Mouse (Mus musculus) ES-E14 (cell line): Measurements from ENCODE around the gene Kantr. TPM values are rescaled to one million over a fixed set of nuclear protein-coding genes. Genes with fewer than 3 reads are reported as not detected.

Experiments
- DNase-seq: peaks from one replicate; pipeline ENCODE4 v3.0.0-alpha.2; 2013; ENCODE audit warnings: low read depth, low spot score
- H3K27ac ChIP-seq: 2 replicates; pipeline ENCODE4 v1.5.1; 2012; ENCODE audit warnings: low read depth, mild to moderate bottlenecking, low read length, moderate library complexity, mixed read lengths; ENCODE audit not compliant: poor library complexity, insufficient read depth, severe bottlenecking
- H3K36me3 ChIP-seq: 2 replicates; pipeline ENCODE4 v1.6.1; 2012; ENCODE audit warnings: mild to moderate bottlenecking, low read length, moderate library complexity, mixed read lengths; ENCODE audit not compliant: control insufficient read depth, poor library complexity, insufficient read depth, severe bottlenecking
- H3K4me1 ChIP-seq, 2 experiments: fragments of 150-350 bp in 1 of 2; sonication (generic) in 1 of 2; 2 replicates each; pipeline ENCODE4 v1.6.1; 2012; ENCODE audit warnings: low read length in 2 of 2, mild to moderate bottlenecking in 1 of 2, mixed read lengths in 1 of 2; ENCODE audit not compliant: control insufficient read depth in 2 of 2, insufficient read depth in 2 of 2, poor library complexity in 1 of 2
- H3K4me3 ChIP-seq, 2 experiments: fragments of 150-350 bp in 1 of 2; sonication (generic) in 1 of 2; 2 replicates each; pipeline ENCODE4 v1.5.1; 2012; ENCODE audit warnings: low read length in 2 of 2, low read depth in 1 of 2, mild to moderate bottlenecking in 1 of 2, mixed read lengths in 1 of 2; ENCODE audit not compliant: insufficient read depth in 1 of 2, poor library complexity in 1 of 2, severe bottlenecking in 1 of 2
- H3K9ac ChIP-seq: 2 replicates; pipeline ENCODE4 v1.6.1; 2012; ENCODE audit warnings: low read depth, mild to moderate bottlenecking, low read length, mixed read lengths; ENCODE audit not compliant: poor library complexity, insufficient read depth, severe bottlenecking
- H3K9me3 ChIP-seq: fragments of 150-350 bp; sonication (generic); 2 replicates; pipeline ENCODE4 v1.6.1; 2012; ENCODE audit warnings: low read depth, mild to moderate bottlenecking, low read length; ENCODE audit not compliant: control insufficient read depth, insufficient read depth
- CHD2 ChIP-seq: IDR thresholded peaks from 2 replicates; pipeline ENCODE4 v1.6.1; 2014; ENCODE audit warnings: mild to moderate bottlenecking, low read depth, low read length, inconsistent platforms
- HCFC1 ChIP-seq: IDR thresholded peaks from 2 replicates; pipeline ENCODE4 v1.6.1; 2012; ENCODE audit warnings: low read length, inconsistent platforms, borderline replicate concordance; ENCODE audit not compliant: insufficient read depth
- MAFK ChIP-seq: IDR thresholded peaks from 2 replicates; pipeline ENCODE4 v1.6.1; 2014; ENCODE audit warnings: mild to moderate bottlenecking, low read depth, low read length, inconsistent platforms; ENCODE audit not compliant: insufficient read depth
- ZC3H11A ChIP-seq: IDR thresholded peaks from 2 replicates; pipeline ENCODE4 v1.6.1; 2012; ENCODE audit warnings: low read depth, mild to moderate bottlenecking, inconsistent platforms, low read length, borderline replicate concordance
- ZNF384 ChIP-seq: IDR thresholded peaks from 2 replicates; pipeline ENCODE4 v1.6.1; 2012; ENCODE audit warnings: low read depth, low read length, inconsistent platforms
- in situ Hi-C, 2 experiments: fragments of 600-800 bp; cut with MboI; formaldehyde crosslinking; loops; one replicate each; pipeline ENCODE4 v1.15.1; 2025; ENCODE audit warnings: low sequenced_read_pairs in 2 of 2, inconsistent platforms in 1 of 2; ENCODE audit not compliant: unreplicated experiment in 2 of 2
- total RNA-seq: library from RNA; depleted of rRNA; stranded (reverse); fragments of 300-350 nt; gene quantifications from 2 replicates; pipeline ENCODE4 v1.2.3, GENCODE M21; 2012; rRNA removed

Kantr gene
- total RNA-seq, result 3.7 and 3.9 TPM in 2 replicates

DNA sequence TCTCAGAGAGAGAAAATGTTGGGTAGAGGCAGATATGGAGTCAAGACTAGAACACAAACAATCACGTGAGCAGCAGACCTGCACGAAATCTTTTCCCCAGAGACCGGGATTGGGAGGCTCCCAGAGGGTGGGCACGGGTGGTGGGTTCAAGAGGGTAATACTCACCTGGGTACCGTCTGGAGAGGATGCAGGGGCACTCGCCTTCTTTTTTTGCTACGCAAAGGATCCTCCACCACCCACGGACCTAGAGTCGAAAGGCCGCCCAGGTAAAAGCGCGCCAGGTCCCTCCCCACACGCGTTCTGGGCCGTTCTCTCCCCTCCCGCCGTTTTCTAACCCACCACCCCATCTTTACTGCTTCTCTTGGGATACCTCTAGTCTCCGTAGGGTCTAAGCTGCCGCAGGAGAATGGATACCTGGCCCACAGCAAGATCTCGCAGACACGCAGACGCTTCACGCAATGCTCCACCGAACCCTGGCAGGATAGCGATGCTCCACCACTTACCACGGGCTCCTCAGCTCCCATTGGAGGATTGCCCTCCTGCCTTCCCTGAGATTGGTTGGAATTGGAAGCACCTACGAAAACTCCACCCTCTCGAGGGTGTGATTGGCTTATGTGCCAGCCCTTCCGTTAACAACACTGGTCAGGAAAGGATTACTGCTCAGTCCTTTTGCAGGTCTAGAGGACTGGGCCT lies at the start of gene Kantr:
Kantr (minus strand) TSS at position 500 of the 693 bp plus-strand sequence.
- Histone ChIP-seq H3K27ac (peak within 1 kb of the TSS; percentile 73; the same call in 1 of the 2 replicates), H3K9ac (peak within 1 kb of the TSS; percentile 89), H3K4me1 (no peaks in the 10 kb centered on the region), H3K4me3 (peak within 1 kb of the TSS; percentile 92 to 95), H3K9me3 (no peaks in the 10 kb centered on the region), H3K36me3 (no peaks in the 10 kb centered on the region)
- no peak for TF ChIP-seq ZNF384
- TF ChIP-seq CHD2, result 0 out of 2 replicates have a peak, but pooled peaks have one; percentile 37
- in situ Hi-C loops, result no loop called here
- peak; percentile 70 for DNase-seq

DNA sequence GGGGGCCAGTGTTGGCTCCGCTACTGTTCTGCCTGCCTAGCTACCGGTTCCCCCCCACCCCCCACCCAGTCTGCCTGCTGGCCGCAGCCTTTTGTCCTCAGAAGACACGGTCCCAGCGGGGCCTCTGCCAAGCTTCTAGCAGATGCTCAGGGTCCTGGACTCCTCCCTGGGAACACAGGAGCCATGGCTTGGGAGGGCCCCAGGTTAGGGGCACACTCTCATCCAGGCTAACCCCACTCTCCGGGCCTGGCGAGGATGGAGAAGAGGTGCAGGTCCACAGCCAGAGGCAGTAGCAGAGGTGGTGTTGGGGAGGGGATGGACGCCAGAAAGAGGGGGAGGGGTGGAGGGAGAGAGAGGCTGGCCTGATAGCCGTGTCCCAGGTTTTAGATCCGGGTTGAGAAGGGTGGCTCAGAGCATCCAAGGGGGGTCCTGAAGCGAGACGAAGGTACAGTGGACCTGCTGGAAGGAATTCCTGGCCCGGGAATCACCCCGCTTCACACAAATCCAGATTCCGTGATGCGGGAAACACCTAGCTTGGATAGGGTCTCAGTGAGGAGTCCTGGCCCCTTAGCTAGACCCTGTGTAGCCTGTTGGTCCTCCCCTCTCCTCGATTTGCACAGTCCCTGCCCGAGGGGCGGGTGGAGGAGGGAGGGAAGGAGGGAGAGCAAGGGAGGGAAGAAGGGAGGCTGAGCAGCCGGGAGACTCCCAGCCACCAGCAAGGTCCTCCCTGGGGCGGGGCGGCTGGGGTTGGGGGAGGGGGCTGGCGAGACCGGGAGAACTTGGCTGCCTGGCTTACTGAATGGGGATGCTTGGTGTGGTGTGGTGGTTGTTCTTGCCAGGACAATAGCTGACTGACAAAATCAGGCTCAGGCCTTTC lies 41.3 kb upstream of the Kantr start, which contains the start of gene Gpr173:
Gpr173 (minus strand) TSS at position 308 of the 877 bp plus-strand sequence.
- Histone ChIP-seq H3K36me3 (no peaks in the 10 kb centered on the region), H3K4me3 (peak within 1 kb of the TSS; percentile 56 to 76), H3K9me3 (no peaks in the 10 kb centered on the region), H3K9ac (peak within 1 kb of the TSS; percentile 72), H3K27ac (peak within 1 kb of the TSS; percentile 34; the same call in 1 of the 2 replicates), H3K4me1 (no peaks in the 10 kb centered on the region)
- DNase-seq, result peak; percentile 39
- TF ChIP-seq ZC3H11A (no peak), HCFC1 (no peak), CHD2 (no peak), MAFK (no peak), ZNF384 (no peak)
- in situ Hi-C loops, result no loop called here

DNA sequence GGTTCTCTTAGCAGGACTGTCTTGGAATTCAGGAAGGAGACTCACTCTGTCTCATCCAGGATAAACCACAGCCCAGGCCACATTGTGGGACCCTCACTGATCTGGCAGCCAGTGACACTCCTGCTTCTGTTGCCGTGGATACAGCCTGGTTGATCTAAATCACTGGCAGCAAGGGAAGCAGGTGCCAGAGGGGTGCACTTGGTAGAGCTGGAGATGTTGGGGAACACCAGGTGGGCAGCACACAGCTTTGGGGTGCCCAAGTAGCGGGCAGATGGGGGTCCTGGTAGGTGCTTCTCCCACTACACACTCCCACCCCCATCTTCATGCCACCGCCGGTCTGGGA lies 40.7 kb upstream of the Kantr start:
- Histone ChIP-seq H3K27ac (no peak overlapping the region), H3K36me3 (no peaks in the 10 kb centered on the region), H3K9ac (peak overlapping the region; percentile 72), H3K4me3 (peak overlapping the region; percentile 56 to 76), H3K4me1 (no peaks in the 10 kb centered on the region), H3K9me3 (no peaks in the 10 kb centered on the region)
- DNase-seq, result no peak
- in situ Hi-C loops, result no loop called here
- TF ChIP-seq ZNF384 (no peak), MAFK (no peak), HCFC1 (no peak), ZC3H11A (no peak), CHD2 (no peak)

DNA sequence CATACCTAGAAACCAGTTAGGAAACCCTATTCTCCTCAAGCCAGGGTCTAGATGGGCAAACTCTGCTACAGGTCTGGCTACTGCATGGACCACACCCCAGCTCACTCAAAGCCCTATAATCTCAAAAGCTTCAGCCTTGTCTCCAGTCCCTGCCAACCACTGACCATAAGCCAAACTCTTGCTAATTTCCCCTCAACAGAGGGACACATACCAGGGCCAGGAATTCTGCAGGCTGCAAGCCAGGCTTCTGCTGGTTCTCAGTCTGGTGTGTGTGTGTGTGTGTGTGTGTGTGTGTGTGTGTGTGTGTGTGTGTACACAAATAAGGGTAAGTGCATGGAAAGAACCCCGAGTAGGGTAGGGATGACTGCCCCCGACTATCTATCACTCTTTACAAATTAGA lies 39.1 kb upstream of the Kantr start:
- in situ Hi-C loops, result no loop called here
- TF ChIP-seq ZC3H11A (no peak), HCFC1 (no peak), ZNF384 (no peak), CHD2 (no peak), MAFK (no peak)
- DNase-seq, result no peak
- Histone ChIP-seq H3K9me3 (no peaks in the 10 kb centered on the region), H3K27ac (no peak overlapping the region), H3K4me3 (no peak overlapping the region), H3K4me1 (no peaks in the 10 kb centered on the region), H3K36me3 (no peaks in the 10 kb centered on the region), H3K9ac (no peak overlapping the region)
